Mouse (Mus musculus): ENCODE data around the gene Cramp1l. TPM values are rescaled to one million over a fixed set of nuclear protein-coding genes. Genes with fewer than 3 reads are reported as not detected.

The Cramp1l gene
- total RNA-seq, 2 experiments from 2014 or later = 23.6 to 27.5 TPM

Other genes starting within 250 kb of the Cramp1l start
- not detected for gene Meiob, start 211.5 kb downstream of the Cramp1l start, total RNA-seq (2021)
- gene Hagh, start 175.6 kb downstream of the Cramp1l start, total RNA-seq (2021) = 100 to 1,000 TPM; 127 to 136 TPM
- 10 to 100 TPM; 19.8 to 20.6 TPM for gene Fahd1, start 165.4 kb downstream of the Cramp1l start, total RNA-seq (2021)
- gene Igfals, start 149.8 kb downstream of the Cramp1l start, total RNA-seq (2021) = not detected
- gene Nubp2, start 129.4 kb downstream of the Cramp1l start, total RNA-seq (2021) = 10 to 100 TPM; 33.5 to 38.1 TPM
- 10 to 100 TPM; 41.5 to 48.9 TPM for gene Spsb3, start 129.1 kb downstream of the Cramp1l start, total RNA-seq (2021)
- gene Eme2, start 120.7 kb downstream of the Cramp1l start, total RNA-seq (2021) = 10 to 100 TPM; 54.0 to 69.1 TPM
- 10 to 100 TPM; 74.3 to 78.9 TPM for gene Mrps34, start 120.7 kb downstream of the Cramp1l start, total RNA-seq (2021)
- 10 to 100 TPM; 54.8 to 61.5 TPM for gene Nme3, start 119.3 kb downstream of the Cramp1l start, total RNA-seq (2021)
- 100 to 1,000 TPM; 367 to 401 TPM for gene Mapk8ip3, start 78.8 kb downstream of the Cramp1l start, total RNA-seq (2021)
- 1 to 10 TPM; 5.5 to 5.6 TPM for gene Jpt2, start 55.1 kb downstream of the Cramp1l start, total RNA-seq (2021)
- gene Ift140, start 297 bp upstream of the Cramp1l start, total RNA-seq (2021) = 10 to 100 TPM; 20.8 to 24.1 TPM
- 1 to 10 TPM; 8.0 to 8.4 TPM for gene Tmem204, start 67.8 kb upstream of the Cramp1l start, total RNA-seq (2021)
- gene Telo2, start 100.2 kb upstream of the Cramp1l start, total RNA-seq (2021) = 10 to 100 TPM; 29.3 to 43.2 TPM
- gene Ptx4, start 105.0 kb upstream of the Cramp1l start, total RNA-seq (2021) = 1 to 10 TPM; 2.5 to 2.9 TPM
- 10 to 100 TPM; 49.6 to 54.2 TPM for gene Clcn7, start 117.6 kb upstream of the Cramp1l start, total RNA-seq (2021)
- not detected for gene Ccdc154, start 146.7 kb upstream of the Cramp1l start, total RNA-seq (2021)
- gene Gm38655, start 159.7 kb upstream of the Cramp1l start, total RNA-seq (2021) = not detected
- 10 to 100 TPM; 20.7 to 21.5 TPM for gene BC003965, start 168.8 kb upstream of the Cramp1l start, total RNA-seq (2021)
- gene Unkl, start 172.6 kb upstream of the Cramp1l start, total RNA-seq (2021) = 10 to 100 TPM; 32.5 to 34.4 TPM
- 10 to 100 TPM; 74.3 to 74.9 TPM for gene Gnptg, start 224.3 kb upstream of the Cramp1l start, total RNA-seq (2021)
- 10 to 100 TPM; 25.1 to 28.5 TPM for gene Tsr3, start 224.4 kb upstream of the Cramp1l start, total RNA-seq (2021)
- gene Baiap3, start 240.6 kb upstream of the Cramp1l start, total RNA-seq (2021) = 1 to 10 TPM; 6.6 to 8.9 TPM